Mouse (Mus musculus) activated CD4-positive, CD25-positive, alpha-beta regulatory T cell, adult 4 months (primary cell): ENCODE data around the gene Camta1. TPM values are rescaled to one million over a fixed set of nuclear protein-coding genes. Genes with fewer than 3 reads are reported as not detected.

Source experiments
- ATAC-seq: one replicate; pipeline ENCODE4 v1.8.0; 2017
- polyA plus RNA-seq, 2 experiments: library from polyadenylated mRNA; unstranded; fragments of 100-300 nt; shearing (Covaris generic); gene quantifications; one replicate each; pipeline ENCODE4 v1.2.1; 2017

Camta1 gene
- polyA plus RNA-seq, 2 experiments from 2014 or later = 45.5 to 49.5 TPM

DNA sequence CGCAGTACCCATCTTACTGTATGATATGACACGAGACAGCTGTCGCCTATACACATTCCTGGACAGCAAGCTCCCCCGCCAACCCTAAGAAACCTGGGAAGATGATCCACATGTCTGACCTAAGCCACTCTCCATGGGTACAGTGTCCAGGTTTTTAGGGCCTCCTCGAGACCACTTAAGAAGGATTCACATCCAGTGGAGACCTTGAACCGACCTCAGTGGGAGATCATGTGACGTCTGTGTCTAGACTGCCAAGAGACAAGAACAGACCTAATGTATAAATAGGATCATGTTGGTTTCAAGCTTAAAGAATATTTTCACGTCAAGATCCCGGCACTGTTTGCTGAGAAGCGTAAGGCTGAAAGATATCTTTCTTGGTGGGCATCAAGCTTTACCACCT, 757.5 kb downstream of the Camta1 start:
- ATAC-seq = no peak

DNA sequence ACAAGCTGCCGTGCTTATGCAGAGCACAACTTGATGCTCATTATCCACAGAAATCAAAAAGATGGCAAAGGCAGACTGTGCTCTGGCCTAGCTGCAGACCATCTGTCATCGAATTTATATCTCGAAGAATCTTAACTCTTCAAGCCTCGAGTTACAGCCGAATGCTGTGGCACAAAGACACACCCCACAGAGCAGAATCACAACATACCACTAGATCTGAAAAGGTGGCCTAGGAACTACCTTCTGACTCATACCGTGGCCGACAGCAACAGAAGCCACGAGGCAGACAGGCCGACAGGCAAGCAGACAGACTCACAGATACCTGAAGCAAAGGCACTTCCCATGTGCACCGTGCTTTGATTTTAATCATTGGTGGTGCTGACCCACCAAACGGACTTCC, 758.0 kb downstream of the Camta1 start:
- ATAC-seq = no peak

DNA sequence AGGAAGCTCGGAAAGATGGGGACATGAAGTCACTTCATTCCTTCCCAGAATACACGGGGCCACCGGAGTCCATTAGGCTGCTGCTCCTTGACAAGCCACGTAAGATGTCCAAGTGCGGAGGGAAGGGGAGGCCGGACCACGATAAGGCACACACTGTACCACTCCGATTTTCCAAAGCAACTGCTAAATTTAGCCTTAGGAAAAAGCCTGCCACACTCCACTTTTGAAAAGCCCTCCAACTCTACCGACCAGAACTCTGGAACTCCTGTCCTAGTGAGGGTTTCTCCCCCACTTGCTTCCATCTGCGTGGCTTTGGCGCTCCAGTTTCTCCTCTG, 764.6 kb downstream of the Camta1 start:
- ATAC-seq = no peak

DNA sequence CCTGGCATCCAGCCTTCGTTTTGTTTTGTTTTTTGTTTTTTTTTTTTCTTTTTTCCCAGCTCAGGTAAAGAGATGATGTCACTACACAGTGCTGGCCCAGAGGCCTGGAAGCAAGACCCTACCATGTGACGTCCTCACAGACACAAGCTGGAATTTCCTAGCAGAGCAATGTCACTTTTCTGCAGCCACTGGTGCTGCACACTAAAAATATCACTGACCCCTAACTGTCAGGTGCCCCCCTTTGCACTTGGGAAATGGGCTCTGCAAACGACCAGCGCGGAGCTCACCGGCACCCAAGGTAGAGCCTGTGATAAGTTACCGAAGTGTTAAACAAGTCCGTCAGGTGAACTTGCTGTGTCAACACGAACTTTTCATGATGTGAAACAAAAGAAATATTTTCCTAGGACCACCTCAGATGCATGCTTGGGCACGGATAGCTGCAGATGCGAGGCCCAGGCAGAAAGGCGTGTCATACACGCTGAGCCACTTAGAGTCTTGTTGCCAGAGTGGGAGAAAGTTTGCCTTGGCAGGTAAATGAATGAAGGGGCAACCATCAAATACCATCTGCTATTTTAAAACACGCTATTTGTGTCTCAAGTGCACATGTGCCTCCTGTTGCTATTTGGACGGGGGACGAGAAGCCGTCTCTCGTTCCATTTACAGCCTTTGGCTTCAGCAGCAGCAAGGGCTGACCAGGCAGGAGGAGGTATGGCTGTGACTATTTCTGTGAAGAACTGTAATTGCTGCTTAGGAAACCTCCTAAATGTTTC, 765.2 kb downstream of the Camta1 start:
- ATAC-seq = no peak

DNA sequence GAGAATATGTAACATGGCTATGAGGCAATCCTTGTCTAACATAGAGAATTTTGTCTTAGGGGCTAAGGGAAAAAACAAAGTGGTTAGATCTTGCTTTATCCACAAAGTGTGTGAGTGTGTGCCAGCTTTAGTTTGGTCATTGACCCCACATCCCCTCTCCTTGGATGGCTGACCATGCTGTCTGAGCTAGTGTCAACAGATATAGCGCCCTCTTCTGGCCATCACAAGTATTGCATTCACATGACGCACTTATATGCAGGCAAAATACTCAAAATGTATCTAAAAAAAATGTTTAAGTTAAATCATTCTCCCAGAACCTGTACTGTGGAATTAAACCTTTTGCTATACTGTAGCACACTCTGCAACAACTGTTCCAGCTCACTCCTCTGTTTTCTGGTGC, 766.5 kb downstream of the Camta1 start:
- no peak for ATAC-seq

DNA sequence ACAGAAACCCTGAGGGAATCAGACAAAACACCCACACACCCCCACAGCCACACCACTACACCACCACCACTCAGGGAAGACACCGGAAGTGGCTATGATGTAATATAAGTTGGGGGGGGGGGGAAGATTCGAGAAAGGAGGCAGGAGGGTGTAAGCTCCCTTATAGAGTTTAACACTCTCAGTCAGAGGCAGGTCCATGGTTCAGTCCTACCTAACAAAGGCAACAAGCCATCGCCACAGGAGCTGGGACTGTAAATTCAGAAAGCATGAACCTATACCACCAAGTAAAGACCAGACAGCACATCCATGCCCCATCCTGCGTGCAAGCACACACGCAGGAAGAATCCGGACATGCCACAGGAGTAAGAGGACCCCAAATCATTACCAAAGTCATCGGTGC, 772.4 kb downstream of the Camta1 start, which contains the start of gene Gm13090:
Gm13090 (plus strand) TSS at position 301 of the 400 bp plus-strand sequence.
- no peak for ATAC-seq

DNA sequence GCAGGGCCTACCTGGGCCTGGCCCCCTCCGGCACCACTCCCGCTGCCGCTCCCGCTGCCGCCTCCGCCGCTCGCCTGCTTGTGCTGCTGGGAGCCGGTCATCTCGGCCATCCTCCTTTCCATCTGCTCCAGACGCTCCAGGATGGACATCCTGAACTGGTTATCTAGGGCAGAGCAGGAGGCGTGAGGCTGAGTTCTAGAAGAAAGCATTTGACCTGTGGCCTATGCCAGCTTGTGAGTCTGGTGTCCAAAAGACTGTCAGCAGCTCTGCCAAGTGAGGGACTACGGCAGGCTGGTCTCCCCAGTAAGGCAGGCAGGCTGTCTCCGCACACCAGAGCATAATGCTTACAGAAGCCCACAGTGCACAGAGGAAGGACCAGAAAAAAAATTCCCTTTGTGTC, 772.9 kb downstream of the Camta1 start:
- ATAC-seq = no peak

DNA sequence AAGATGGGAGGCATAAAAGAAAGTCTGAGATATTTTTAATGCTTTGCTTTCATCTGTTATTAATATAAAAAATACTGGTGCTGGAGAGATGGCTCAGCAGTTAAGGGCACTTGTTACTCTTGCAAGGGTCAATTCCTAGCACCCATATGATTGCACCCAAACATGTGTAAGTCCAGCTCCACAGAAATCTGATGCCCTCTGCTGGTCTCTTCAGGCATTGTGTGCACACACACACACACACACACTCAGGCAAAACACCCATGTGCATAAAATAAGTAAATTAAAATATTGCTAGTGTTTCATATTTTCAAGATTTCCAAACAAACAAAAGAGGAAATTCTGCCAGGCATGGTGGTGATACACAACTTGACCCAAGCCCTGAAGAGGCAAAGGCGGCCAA, 774.3 kb downstream of the Camta1 start:
- no peak for ATAC-seq

DNA sequence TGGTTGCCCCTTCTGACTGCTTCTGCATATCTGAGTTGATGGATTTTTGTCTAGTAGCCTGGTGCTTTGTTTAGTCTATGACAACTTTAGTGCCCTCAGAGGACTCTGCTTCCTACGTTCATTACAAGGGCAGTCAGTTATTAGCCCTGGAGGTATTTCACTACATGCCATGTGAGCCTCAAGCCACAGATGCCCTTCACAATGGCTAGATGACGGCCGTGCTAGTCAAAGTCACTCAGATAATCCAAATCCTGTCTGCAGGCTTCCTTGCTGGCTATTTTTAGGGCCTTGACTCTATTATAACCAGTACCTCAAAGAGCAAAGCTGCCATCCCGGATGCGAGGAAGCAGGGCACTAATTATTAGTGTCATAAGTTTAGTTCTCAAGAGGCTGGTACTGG, 778.6 kb downstream of the Camta1 start:
- no peak for ATAC-seq

DNA sequence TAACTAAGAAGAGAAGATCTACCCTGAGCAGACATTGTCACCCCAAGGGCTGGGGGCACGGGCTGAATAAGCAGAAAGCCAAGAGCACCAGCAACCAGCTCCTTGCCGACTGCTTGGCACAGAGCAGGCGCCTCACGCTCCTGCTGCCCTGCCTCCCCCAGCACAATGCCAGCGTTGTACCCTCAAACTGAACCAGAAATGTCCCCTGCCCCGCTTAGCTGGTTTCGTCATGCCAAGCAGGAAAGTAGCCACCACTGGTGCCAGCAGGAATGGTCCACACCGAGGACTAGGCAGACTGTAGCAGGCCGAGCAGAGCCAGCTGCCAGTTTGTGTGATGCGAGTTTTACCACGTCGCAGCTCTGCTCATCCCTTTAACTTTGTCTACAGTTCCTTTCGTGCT, 779.7 kb downstream of the Camta1 start:
- no peak for ATAC-seq

DNA sequence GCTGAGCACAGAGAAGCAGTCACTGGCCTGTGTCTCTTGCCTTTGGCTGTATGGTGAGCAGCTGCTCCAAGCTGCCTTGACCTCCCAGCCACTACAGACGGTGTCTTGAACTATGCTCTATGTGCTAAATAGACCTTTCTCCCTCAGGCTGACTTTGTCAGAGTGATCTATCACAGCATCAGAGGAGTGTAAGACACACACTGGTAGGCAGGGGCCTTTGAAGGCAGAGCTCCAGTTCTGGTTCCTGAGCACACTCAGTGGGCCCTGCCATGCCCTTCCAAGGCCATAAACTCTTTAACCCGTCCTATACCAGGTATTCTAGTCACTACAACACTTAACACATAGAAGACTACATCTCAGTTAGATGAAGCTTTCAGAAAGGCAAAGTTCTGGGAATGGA, 780.3 kb downstream of the Camta1 start:
- ATAC-seq = no peak

DNA sequence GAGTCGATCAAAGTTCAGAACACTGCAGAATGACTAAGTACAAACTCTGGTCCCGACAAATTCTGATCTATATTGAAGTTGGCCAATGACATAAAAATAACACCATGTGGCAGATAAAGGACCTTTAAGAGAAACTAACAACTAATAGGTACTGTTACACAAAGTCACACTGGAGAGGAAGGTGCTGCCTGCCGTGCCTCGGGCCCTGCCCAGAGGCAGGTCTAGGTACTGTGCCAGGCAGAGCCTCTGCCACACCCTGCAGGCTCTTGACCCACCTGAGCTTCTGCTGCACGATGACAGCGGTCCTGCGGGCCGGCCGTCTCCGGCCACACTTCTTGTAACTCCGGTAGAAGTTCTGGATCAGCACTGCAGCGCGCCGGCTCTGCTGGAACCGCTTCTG, 786.9 kb downstream of the Camta1 start:
- ATAC-seq = no peak

DNA sequence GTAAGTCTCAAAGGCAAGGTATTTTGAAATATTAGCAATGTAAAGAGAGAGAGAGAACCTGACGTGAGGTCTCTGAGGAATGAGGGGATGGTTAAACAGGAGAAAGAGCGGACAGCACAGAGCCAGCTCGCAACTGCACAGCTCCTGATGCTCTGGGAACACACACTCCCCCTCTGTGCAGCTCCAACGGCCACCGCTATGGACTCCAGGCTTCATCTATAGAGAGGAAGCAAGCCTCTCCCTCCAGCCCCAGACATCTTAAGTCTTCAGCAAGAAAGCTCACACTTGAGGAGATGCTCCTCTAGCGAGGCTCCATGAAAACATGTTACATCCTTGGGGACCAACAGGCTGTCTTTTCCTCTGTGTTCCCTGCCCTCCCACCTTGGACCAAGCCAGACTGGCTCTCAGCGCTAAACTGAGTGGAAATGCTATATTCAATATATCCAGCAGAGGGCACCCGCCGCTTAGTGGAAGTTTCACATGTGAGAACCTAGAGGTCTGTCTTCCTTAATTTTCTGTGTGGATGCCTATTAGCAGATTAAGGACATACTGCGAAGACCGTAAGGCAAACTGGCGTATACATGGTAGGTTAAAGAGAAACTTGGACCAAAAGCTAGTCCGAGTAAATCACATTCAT, 788.5 kb downstream of the Camta1 start:
- peak; percentile 54 for ATAC-seq

DNA sequence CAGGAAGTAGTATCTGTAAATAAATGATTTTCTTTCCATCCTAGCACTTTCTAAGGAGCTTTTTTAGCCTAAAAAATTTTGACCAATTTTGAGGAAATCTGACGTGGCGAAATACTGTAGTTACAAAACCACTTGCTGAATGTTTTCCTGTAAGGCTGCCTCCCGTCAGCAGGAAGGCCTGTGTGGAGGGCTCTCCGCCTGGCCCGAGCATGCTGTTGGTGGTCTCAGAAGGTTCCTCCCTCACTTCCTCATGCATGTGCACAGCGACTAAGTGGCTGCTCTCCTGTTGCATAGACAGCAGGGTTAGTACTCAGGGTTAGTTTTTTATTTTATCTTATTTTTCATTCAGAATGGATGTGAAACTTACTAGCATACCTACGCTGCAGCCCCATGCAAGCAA, 790.7 kb downstream of the Camta1 start:
- no peak for ATAC-seq

DNA sequence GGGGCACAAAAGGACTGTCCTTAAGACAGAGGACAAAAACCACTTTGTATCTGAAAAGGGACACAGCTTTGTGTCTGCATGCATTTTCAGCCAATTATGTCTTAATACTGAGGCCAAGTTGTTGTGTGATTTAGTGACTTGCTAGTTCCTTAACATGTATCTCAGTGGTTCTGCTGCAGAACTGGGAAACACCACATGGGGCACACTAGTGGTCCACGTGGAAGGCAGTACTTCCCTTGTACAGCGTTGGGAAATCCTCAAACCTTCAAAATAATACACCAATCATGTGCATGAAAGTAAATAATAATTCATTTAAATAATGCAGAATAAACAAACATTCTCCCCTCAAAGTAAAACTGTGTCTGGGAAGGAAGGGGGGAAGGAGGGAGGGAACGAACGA, 792.9 kb downstream of the Camta1 start:
- no peak for ATAC-seq

DNA sequence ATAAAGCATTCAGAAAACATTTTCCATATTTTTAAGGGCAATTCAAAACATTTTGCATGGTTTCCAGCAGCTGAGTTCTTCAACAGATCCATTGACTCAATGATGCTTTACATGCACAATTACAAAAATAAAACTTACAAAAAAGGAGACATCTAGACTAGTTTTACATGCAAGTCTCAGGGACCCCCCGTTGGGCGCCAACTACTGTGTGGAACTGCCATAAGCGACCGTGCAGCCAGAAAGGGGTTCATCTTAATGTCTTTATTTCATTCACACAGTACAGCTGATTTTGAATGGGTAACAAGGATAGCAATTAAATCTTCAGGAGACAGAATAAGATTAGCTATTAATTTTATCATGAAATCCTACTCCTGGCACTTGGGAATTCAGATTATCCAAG, 802.1 kb downstream of the Camta1 start:
- ATAC-seq = no peak

DNA sequence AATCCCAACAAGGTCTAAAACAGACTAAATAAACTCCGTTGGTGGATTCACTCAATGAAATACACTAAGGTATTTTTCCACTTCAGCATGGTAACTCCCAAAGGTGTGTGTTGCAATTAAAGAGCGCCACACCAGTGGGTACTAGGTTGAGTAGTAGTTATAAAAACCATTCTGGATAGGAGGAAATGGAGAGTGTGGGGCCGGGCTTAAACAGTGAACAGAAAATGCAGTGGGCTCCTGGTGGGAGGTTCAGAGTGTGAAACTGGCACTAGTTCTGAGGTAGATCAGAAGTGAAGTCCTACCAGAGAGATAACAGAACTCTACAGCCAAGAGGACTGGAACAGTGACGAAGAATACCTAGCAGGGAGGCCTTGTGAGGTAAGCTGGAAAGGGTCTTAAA, 803.0 kb downstream of the Camta1 start:
- ATAC-seq = no peak

DNA sequence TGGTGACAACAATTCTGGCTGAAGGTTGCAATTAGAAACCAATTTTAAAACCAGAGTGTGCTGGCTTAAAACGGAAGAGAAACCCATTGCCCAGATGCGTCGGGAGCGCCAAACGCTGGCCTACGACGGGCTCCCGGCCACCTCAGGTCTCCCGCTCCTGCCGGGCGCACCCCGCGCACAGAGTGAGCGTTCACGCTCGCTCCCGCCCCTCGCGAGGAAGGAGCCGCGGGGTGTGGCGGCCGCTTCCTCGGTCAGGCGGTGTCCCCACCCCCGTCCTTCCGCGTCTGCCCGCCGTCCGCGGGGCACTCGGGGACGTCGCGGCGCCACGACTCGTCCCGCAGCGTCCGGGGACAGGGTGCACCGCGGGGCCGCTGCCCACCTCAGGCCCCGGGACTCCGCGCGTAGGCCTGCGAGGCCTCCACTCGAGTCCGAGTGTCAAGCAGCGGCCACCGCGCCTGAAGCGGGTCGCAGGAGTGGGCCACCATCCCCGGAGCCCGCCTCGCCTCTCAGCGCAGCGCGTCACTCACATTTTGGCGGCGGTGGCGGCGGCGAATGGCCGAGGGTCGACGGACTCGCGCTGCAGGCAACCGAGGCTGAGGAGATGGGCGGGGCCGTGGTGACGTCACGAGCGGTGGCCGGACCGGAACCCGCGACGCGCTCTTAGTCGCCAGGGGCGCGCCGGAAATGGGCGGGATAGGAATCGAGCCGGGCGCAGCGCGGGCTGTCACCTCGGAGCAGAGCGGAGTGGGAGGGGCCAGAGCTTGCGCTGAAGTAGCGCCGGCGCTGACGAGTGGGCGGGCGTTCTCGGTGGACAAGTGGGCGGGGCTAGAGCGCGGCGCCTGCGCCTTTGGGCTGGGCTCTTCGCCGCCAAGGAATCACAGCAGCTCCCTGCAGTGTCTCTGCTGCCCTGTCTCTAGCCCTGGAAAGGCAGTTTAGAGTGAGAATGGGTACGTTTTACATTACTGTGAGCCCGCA, 804.0 kb downstream of the Camta1 start, which contains the start of gene Vamp3:
Vamp3 (minus strand) TSS at position 617 of the 975 bp plus-strand sequence.
- peak; percentile 97 for ATAC-seq

DNA sequence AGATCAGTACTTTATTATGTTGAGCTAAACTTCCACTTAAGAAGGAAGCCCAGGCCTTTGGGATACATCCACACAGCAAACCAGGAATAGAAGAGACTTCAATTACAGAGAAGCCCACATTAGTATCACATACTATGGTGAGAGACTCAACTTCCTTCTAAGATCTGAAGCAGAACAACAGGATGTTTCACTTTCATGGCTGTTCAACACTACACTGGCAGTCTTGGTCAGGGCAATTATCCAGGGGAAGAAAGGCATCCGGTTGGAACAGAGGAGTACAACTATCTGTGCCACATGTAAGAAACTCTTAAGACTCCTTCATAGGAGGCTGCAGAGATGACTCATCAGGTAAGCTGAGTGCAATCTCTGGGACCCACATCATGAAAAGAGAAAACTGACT, 810.5 kb downstream of the Camta1 start:
- peak; percentile 37 for ATAC-seq

DNA sequence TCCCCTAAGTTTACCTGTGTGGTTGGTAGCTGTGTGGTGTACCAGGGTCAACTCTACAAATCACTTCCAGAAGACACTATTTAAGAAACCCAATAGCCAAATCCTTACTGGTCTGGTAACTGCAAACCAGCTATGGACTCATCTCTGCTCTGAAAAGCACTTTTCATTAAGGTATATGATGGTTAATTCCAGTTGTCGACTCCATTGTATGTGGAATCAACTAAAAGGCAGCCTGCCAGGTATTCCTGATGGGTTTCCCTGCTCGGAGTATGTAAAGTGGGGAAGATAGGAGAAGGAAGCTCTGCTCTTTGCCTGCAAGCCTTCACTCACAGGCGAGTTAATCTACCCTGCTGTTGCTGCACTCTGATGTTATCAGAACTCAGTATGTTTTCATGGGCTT, 815.2 kb downstream of the Camta1 start:
- ATAC-seq = no peak

DNA sequence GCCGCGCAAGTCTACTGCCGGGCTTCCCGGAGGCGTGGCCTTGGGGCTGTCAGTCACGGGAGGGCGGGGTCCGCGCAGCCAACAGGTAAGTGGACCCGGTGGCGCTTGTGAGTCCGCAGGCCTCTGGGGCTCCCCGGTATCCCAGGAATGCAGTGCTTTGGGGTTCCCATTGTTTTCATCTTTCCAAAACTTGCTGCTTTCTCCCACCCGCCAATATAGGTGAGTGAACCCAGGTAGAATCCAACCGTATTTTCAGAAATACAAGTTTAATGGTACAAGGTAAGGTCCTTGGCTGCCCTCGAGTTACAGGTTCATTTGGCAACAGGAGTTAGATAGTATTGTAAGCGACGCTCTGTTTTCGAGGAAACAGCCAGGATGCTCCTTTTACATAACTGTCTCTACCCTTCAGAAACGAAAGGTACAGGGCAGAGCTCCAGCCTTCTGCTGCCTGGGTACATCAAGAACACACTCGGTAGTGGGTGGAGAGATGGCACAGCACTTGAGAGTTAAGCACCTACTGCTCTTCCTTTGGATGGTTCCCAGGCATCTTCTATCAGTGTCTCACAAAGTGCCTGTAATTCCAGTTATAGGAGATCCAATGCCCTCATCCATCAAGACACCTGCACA, 816.6 kb downstream of the Camta1 start:
- ATAC-seq = peak; percentile 78

DNA sequence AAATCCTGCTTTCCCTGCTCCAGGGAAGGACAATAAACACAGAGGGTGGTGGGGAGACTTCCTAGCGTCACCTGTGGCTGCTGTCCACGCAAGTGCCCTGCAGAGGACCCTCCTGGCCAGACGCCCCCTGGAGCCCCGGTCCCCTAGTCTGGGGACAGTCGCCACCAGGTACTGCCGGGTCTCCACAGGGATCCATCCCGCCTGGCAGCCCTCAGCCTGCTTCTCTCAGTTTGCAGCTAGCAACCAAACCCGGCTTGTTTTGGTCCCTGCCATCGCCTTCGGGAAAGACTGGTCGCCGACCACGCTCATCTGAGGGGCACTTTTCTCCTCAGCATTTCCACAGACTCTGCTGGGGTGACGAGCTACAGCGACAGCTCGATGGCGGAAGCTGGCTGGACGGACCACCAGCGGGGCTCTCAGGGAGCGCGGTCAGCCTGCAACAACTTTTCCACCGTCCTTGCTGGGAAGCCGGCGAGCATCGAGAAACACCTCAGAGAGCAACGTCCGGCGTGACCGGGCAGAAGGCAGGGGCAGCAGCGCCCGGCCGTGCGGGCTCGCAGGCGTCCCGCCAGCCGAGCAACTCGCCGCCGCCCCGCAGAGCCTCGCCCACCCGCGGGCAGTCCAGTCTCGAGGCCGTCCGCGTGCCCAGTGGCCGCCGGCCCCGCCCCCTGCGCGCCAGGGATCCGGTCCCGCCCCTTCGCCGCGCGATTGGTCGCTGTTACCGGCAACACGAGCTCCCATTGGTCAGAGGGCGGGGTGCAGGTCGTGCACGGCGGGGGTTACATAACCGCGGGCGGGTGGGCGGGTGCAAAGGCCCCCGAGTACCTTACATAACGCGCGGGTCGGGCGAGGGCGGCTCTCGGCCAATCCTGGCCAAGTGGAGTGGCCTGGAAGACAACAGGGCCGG, 817.4 kb downstream of the Camta1 start, which contains the start of gene Per3:
Per3 (minus strand) TSS at position 629 of the 907 bp plus-strand sequence.
- ATAC-seq = peak; percentile 76
